Mouse (Mus musculus) megakaryocyte, embryonic 14.5 days (primary cell): Measurements from ENCODE around the gene 4930404H24Rik. TPM values are rescaled to one million over a fixed set of nuclear protein-coding genes. Genes with fewer than 3 reads are reported as not detected.
A peak's percentile ranks its signal among the peaks of the same experiment; 100 is the strongest.

ENCODE experiments used
- H3K27me3 ChIP-seq: replicated peaks from 2 replicates; pipeline ENCODE3; 2012; ENCODE audit warnings: inconsistent platforms
- H3K36me3 ChIP-seq: replicated peaks from 2 replicates; pipeline ENCODE3; 2012; ENCODE audit warnings: low read length, inconsistent platforms, mixed read lengths
- H3K4me1 ChIP-seq: 2 replicates; pipeline ENCODE4 v1.6.1; 2012; ENCODE audit warnings: inconsistent platforms
- H3K4me3 ChIP-seq: replicated peaks from 2 replicates; pipeline ENCODE3; 2012; ENCODE audit warnings: moderate library complexity, mild to moderate bottlenecking, inconsistent platforms
- H3K9me3 ChIP-seq: 2 replicates; pipeline ENCODE4 v1.6.1; 2012; ENCODE audit warnings: inconsistent platforms
- FLI1 ChIP-seq: IDR thresholded peaks from 2 replicates; pipeline ENCODE4 v1.6.1; 2012; ENCODE audit warnings: low read length, inconsistent platforms, mixed read lengths
- GATA1 ChIP-seq: IDR thresholded peaks from 3 replicates; pipeline ENCODE4 v1.6.1; 2012; ENCODE audit warnings: mixed read lengths, low read length, inconsistent platforms, borderline replicate concordance
- polyA plus RNA-seq: library from polyadenylated mRNA; stranded (reverse); fragments of >175 nt; gene quantifications from 2 replicates; pipeline ENCODE4 v1.2.3, GENCODE M21; 2012; ENCODE audit warnings: low replicate concordance; ENCODE audit not compliant: insufficient read depth

4930404H24Rik gene
- polyA plus RNA-seq, 1 experiment, result 0.54 TPM

DNA sequence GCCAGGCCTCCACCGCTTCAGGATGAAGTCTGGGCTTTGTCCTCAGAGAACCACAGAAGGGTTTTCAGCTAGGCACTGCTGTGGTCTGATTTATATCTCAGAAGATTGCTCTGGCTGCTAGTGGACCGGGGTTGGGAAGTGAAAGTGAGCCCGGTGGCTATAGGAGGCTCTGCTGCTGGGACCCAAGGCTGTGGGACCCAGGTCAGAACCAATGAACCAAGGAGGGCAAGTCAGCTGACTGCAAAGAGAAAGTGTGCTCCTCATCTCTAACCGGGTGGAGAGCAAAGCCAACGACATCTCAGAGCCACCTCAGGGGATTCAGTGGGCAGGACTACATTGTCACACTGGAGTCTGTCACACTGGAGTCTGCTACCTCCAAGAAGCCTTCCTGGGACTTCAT lies 13.8 kb downstream of the 4930404H24Rik start:
- TF ChIP-seq GATA1, result no peak
- TF ChIP-seq FLI1, result no peak
- H3K36me3 ChIP-seq, result peaks cover 72% of the 10 kb centered on the region
- peak overlapping the region; percentile 16 for H3K4me3 ChIP-seq
- H3K27me3 ChIP-seq, result no peaks in the 10 kb centered on the region
- peaks cover 98% of the 10 kb centered on the region for H3K4me1 ChIP-seq
- peaks cover 3% of the 10 kb centered on the region; the same call in 1 of the 2 replicates for H3K9me3 ChIP-seq

DNA sequence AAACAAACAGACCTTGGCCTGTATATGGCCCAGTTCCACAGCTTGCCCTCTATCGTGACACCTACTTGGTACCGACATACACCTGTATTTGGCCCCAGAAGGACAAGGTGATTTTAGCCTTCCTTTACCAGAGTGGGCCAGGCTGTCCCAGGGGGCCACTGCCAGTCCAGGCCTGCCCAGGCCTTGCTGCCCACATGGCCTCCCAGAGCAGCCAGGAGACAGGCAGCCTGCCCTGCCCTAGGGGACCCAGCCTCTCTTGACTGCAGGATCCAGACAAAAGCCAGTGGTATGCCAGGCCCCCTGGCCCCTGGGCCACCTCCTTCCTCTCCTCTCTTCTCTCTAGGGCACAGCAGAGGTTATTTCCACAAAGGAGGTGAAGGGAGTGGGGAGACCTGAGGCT lies 15.4 kb downstream of the 4930404H24Rik start:
- Histone ChIP-seq H3K27me3 (no peaks in the 10 kb centered on the region), H3K4me1 (peaks cover 98% of the 10 kb centered on the region), H3K9me3 (no peaks in the 10 kb centered on the region), H3K36me3 (peaks cover 72% of the 10 kb centered on the region), H3K4me3 (peak overlapping the region; percentile 57)
- TF ChIP-seq GATA1 (no peak), FLI1 (no peak)

DNA sequence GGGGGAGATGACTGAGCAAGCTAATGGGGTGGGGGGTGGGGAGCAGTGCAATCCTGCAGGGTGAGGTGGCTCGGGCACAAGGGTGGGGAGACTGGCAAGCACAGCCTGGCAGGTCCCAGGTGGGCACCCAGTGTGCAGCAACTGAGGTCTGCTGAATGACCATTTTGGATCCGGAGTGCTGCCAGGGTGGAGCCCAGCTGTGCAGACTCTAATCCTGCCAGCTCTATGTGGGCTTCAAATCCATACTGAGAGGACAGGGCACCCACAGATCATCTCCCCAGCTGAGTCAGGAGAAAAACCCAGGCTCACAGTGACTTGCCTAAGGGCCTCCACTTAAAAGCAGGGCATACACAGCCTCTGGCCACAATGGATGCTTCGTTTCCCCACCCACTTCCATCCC lies 15.8 kb downstream of the 4930404H24Rik start:
- H3K4me1 ChIP-seq, result peaks cover 98% of the 10 kb centered on the region
- H3K4me3 ChIP-seq, result peak overlapping the region; percentile 76
- H3K27me3 ChIP-seq, result no peaks in the 10 kb centered on the region
- TF ChIP-seq FLI1 (no peak), GATA1 (no peak)
- peaks cover 74% of the 10 kb centered on the region for H3K36me3 ChIP-seq
- no peaks in the 10 kb centered on the region for H3K9me3 ChIP-seq

DNA sequence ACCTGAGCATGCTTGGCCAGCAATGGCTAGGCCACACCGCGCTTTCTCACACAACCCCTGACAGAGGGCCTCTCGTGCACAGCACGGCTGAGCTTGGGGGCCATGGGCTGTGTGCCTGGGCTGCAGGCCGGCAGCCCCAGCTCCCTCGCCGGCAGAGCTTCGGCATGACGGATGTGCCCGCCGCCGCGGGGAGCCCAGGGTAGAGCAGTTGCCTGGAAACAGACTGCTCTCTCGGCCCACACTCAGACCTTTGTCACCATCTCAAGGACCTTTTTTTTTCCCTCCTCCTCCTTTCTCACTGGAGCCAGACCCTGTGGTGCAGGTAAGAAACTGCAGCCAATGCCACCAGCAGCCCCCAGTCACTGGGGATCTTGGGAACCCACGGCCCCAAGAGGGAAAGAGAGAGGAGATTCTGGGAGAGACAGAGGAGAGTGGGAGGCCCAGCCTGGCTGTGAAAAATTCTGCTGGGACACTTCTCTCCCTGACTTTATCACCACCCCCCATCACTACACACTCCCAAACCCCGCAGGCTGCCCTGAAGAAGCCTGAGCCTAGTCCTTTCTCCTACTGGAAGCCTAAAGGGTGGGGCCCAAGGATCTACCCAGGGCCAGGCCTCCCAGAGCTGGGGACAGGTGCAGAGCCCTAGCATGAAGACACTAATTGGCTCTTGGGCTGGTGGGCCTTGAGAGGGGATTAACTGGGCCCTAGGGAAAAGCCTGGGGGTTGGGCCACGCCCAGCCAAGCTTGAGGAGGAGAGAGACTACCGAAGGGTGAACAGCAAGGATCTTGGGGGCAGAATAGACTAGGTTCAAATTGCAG lies 16.8 kb downstream of the 4930404H24Rik start:
- H3K4me1 ChIP-seq, result peaks cover 98% of the 10 kb centered on the region
- H3K9me3 ChIP-seq, result no peaks in the 10 kb centered on the region
- no peaks in the 10 kb centered on the region for H3K27me3 ChIP-seq
- peaks cover 81% of the 10 kb centered on the region for H3K36me3 ChIP-seq
- peak overlapping the region; percentile 78 for H3K4me3 ChIP-seq
- no peak for TF ChIP-seq GATA1
- no peak for TF ChIP-seq FLI1

DNA sequence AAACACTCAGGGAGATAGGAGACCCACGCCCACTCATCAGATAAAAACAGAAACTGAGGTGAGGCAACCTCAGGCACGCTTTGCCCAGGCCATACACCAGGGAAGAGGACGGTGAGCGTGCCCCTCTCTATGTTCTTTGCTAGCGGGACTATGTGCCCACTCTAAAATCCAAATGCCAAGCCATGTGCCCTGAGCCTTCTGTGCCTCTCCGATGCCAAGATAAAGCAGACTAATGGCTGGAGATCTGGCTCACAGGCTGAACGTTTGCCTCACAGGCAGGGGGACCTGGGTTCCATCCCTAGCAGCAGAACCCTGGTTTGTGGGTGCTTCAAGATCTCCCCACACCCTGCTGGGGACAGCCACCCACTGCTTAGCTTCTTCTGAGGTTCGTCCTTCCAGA lies 17.5 kb downstream of the 4930404H24Rik start:
- Histone ChIP-seq H3K4me3 (peak overlapping the region; percentile 43), H3K27me3 (no peaks in the 10 kb centered on the region), H3K4me1 (peaks cover 98% of the 10 kb centered on the region), H3K36me3 (peaks cover 84% of the 10 kb centered on the region), H3K9me3 (no peaks in the 10 kb centered on the region)
- TF ChIP-seq FLI1, result no peak
- TF ChIP-seq GATA1, result no peak

DNA sequence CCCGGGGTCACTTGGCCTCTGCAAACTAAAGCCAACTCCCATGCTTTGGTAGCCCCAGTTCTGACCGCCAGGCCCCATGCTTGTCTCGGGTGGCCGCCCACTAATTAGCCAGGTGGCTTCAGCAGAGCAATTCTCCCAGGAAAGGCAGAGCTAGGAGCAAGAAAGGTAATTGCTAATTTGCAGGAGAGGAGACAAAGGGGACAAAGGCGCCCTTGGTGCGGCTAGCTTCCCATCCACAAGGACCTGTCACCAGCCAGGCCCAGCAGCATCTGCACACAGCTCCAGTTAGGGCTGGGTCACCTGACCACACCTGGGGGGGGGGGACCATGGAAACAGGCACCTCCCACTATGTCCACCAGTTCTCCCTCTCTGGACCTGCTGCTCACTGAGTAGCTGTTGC lies 19.0 kb downstream of the 4930404H24Rik start:
- peaks cover 85% of the 10 kb centered on the region for H3K36me3 ChIP-seq
- no peaks in the 10 kb centered on the region for H3K9me3 ChIP-seq
- peaks cover 98% of the 10 kb centered on the region for H3K4me1 ChIP-seq
- no peak for TF ChIP-seq GATA1
- no peak for TF ChIP-seq FLI1
- H3K4me3 ChIP-seq, result no peak overlapping the region
- H3K27me3 ChIP-seq, result no peaks in the 10 kb centered on the region

DNA sequence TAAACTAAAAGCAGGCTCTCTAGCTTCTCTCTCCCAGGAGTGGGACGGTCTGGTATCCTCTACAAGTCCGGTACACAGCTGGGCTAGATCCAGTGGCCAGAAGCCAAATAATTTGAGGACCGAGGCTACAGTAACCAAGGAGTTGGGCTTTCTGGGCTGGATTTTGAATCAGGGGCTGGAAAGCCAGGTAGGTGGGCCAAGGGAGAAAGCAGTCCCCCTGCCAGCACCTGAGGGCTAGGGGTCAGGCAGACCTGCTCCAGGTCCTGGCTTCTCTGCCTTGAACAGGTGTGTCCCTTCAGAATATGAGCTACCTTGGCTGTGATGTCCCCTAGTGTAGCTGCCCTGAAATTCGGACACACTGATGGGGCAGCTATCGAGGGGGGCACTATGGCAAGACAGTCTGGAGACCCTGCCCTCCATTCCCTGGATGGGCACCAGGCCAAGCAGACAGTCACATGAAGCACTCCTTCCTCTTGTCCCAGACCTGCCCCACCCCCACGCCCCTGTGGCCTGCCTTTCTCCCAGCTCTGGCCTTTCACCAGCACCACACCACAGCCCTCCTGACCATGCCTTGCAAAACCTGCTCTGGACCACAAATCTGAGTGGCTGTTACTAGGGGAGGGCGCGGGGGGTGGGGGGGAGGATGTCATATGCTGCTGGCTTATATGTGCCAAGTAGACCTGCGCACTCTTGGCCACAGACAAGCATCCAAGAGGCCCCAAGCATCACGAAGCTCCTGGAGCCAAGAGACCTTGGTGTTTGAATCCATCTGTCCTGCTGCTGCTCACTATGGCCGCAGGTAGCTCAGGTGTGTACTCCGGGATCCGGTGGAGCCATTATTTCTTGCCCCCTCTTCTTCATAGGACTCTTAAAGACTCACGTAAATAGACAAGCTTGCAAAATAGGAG lies 20.1 kb downstream of the 4930404H24Rik start:
- no peaks in the 10 kb centered on the region for H3K9me3 ChIP-seq
- H3K4me3 ChIP-seq, result peak overlapping the region; percentile 62
- peaks cover 100% of the 10 kb centered on the region for H3K4me1 ChIP-seq
- H3K36me3 ChIP-seq, result peaks cover 87% of the 10 kb centered on the region
- H3K27me3 ChIP-seq, result no peaks in the 10 kb centered on the region
- TF ChIP-seq GATA1 (no peak), FLI1 (no peak)

DNA sequence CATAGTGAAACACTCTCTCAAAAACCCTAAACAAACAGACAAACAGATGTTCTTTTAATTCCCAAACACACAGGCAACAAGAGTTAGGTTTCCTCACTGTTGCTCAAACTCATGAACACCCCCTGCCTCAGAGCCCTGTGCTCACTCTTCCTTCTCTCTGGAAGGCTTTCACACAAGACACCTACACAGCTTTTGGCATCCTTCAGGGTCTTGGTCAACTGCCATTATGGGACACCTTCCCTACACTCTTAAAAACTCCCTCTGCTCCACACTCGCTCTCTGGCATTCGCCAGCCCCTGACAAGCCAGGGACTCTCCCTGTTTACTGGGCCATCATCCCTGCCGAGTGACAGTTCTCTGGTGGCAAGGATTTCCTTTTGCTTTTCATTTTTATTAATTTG lies 21.4 kb downstream of the 4930404H24Rik start:
- Histone ChIP-seq H3K4me1 (peaks cover 100% of the 10 kb centered on the region), H3K27me3 (no peaks in the 10 kb centered on the region)
- TF ChIP-seq FLI1 (no peak), GATA1 (no peak)

DNA sequence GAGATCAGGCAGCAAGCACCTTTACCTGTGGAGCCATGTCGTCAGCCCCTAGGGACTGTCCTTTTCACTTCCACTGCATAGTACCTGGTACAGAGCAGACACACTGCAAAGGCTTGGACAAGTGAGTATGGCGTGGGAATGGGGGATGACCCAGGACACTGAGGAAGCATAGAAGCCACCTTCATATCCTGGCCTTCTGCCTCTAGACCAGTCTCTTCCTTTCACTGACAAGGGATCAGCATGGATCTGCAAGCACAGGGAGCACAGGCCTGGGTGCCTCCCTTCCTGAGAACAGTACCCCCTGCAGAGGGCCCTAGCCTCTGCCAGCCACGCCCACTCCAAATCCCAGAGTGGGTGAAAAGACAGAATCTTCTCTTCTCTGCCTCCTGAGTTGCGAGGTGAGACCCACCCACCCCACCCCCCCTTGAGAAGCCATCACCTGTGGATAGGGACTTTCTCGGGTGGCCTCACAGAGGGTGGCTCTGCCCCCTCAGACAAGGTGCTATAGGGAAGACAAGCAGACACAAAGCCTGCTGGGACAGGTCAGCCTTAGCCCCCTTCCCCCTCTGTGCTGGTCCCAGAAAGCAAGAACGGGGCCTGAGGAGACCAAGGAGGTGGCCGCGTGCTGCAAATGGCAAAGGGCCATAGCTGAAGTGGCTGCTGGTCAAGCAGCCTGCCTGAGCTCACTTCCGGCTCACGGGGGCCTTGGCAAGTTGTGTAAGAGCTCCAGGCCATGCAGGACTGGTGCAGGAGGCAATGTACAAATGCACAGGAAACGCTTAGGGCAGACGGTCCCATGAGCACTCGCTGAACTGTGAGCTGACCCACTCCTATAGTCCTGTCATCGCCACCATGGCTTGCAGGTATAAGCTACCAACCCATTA lies 22.1 kb downstream of the 4930404H24Rik start:
- Histone ChIP-seq H3K4me3 (peak overlapping the region; percentile 77), H3K4me1 (peaks cover 100% of the 10 kb centered on the region), H3K36me3 (peaks cover 95% of the 10 kb centered on the region), H3K27me3 (no peaks in the 10 kb centered on the region), H3K9me3 (no peaks in the 10 kb centered on the region)
- TF ChIP-seq FLI1 (no peak), GATA1 (no peak)

More for the DNA sequence above, 21.4 kb downstream of the 4930404H24Rik start:
- Histone ChIP-seq H3K36me3 (peaks cover 94% of the 10 kb centered on the region), H3K4me3 (no peak overlapping the region), H3K9me3 (no peaks in the 10 kb centered on the region)
